Mouse (Mus musculus) liver, postnatal 0 days (tissue): ENCODE data around the gene Gapdh. TPM values are rescaled to one million over a fixed set of nuclear protein-coding genes. Genes with fewer than 3 reads are reported as not detected.

Experiments used
- ATAC-seq: fragments of 200-750 bp; cut with Nextera tagmentation; 2 replicates; pipeline ENCODE4 v1.8.0; 2017; ENCODE audit warnings: mild to moderate bottlenecking, moderate library complexity
- DNase-seq: peaks from one replicate; pipeline ENCODE4 v3.0.0-alpha.2; 2016
- H3K27ac ChIP-seq: fragments of 300-500 bp; sonication (generic); 2 replicates; pipeline ENCODE4 v1.5.1; 2014; ENCODE audit warnings: antibody characterized with exemption, moderate library complexity, mild to moderate bottlenecking, low read depth
- H3K27me3 ChIP-seq: fragments of 300-500 bp; sonication (generic); 2 replicates; pipeline ENCODE4 v1.6.1; 2014; ENCODE audit warnings: low read length, control low read depth, mixed read lengths; ENCODE audit not compliant: insufficient read depth
- H3K36me3 ChIP-seq: fragments of 300-500 bp; sonication (generic); replicated peaks from 2 replicates; pipeline ENCODE4 v1.6.1; 2014; ENCODE audit warnings: mild to moderate bottlenecking, control low read depth, low read length, moderate library complexity, mixed read lengths; ENCODE audit not compliant: insufficient read depth
- H3K4me1 ChIP-seq: fragments of 300-500 bp; sonication (generic); 2 replicates; pipeline ENCODE4 v1.6.1; 2014; ENCODE audit warnings: antibody characterized with exemption, mild to moderate bottlenecking, control low read depth; ENCODE audit not compliant: insufficient read depth
- H3K4me2 ChIP-seq: fragments of 300-500 bp; sonication (generic); 2 replicates; pipeline ENCODE4 v1.6.1; 2014; ENCODE audit warnings: low read depth, mild to moderate bottlenecking, low read length, moderate library complexity, mixed read lengths
- H3K4me3 ChIP-seq: fragments of 300-500 bp; sonication (generic); 2 replicates; pipeline ENCODE4 v1.5.1; 2014; ENCODE audit warnings: low read depth, low read length
- H3K9ac ChIP-seq: fragments of 300-500 bp; sonication (generic); replicated peaks from 2 replicates; pipeline ENCODE4 v1.6.1; 2014; ENCODE audit warnings: mild to moderate bottlenecking, moderate library complexity
- H3K9me3 ChIP-seq: fragments of 300-500 bp; sonication (generic); 2 replicates; pipeline ENCODE4 v1.6.1; 2016; ENCODE audit warnings: mild to moderate bottlenecking, control low read depth, low read length, mixed read lengths
- CTCF ChIP-seq: sonication (generic); IDR thresholded peaks from 2 replicates; pipeline ENCODE4 v1.5.1; 2016; ENCODE audit warnings: antibody characterized with exemption, low read depth
- EP300 ChIP-seq: IDR thresholded peaks from 2 replicates; pipeline ENCODE4 v1.6.1; 2016; ENCODE audit warnings: antibody characterized with exemption, low read depth, mild to moderate bottlenecking
- WGBS: fragments of 180-500 bp; shearing (Covaris S2); extraction: QIAGEN DNeasy Blood & Tissue Kit; methylation state at CpG from one replicate; pipeline ENCODE4 v1.1.7; 2014; ENCODE audit not compliant: insufficient replicate concordance; 5-methylcytosine and 5-hydroxymethylcytosine counted together
- polyA plus RNA-seq: library from polyadenylated mRNA; unstranded; fragments of >200 nt; fragmentation: Nextera tagmentation; extraction: Ambion mirVana; gene quantifications from 2 replicates; pipeline ENCODE4 v1.2.1, GENCODE M21; 2015

The Gapdh gene
- polyA plus RNA-seq, 1 experiment from 2014 or later: 1,565 TPM

DNA sequence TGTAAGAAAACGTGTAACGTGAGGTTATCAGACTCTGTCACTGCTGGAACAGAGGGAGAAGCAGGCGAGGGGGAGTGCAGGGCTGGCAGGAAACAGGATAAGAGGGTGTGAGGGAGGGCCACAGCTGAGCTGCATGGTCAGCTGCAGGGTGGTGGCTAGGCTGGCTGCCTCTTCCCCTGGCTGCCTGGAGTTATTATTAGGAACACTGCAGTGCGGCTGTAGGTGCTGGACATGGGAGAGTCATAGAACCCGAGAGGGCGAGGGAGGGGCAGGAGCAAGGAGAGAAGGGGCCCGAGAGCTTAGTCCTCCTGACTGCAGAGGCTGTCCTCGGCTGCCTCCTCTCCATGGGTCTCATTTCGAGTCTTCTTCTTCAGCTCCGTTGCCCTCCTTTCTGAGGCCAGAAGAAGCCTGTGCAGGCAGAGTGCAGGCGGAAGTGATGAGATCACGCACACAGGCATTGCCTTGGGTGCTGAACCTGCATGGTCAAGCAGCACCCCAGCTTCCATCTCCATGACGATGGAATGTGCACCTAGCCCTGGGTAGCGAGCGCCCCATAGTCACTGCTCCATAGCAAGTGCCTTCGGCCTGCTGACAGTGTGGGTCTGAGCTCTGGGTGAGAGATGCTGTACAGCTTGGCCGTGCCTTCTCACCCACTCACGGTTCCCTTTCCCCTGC, 17.9 kb downstream of the Gapdh start:
- no peak for TF ChIP-seq CTCF

DNA sequence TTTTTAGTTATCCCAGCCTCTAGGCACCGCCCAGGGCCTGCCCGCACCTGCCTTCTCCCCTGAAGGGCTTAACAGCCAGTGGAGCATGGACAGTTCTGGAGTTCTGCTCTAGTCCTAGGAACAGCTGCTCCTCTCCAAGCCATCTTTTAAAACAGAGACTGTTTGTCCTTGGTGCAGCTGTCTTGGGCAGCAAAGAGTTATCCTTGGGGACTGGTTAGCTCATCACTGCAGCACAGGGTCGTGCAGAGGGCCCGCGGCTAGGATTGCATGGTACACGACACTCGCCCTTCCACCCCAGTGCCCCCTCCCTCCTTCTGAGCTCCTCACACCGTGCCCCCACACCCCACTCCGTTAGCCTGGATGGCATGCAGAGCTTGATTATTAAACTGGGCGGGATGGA, 18.9 kb downstream of the Gapdh start:
- peaks cover 15% of the 10 kb centered on the region for H3K36me3 ChIP-seq
- H3K4me1 ChIP-seq: peaks cover 31% of the 10 kb centered on the region
- H3K4me2 ChIP-seq: no peak overlapping the region
- no peak overlapping the region for H3K4me3 ChIP-seq
- TF ChIP-seq EP300 (no peak), CTCF (no peak)
- no peak overlapping the region for H3K9ac ChIP-seq
- no peak overlapping the region for H3K27ac ChIP-seq
- ATAC-seq (no peak), DNase-seq (no peak)
- H3K27me3 ChIP-seq: no peaks in the 10 kb centered on the region
- H3K9me3 ChIP-seq: no peaks in the 10 kb centered on the region
- 74% methylated on average over 10 of the region's 10 CpGs for WGBS

More for the DNA sequence above, 17.9 kb downstream of the Gapdh start:
- Histone ChIP-seq H3K4me1 (peaks cover 35% of the 10 kb centered on the region), H3K27me3 (no peaks in the 10 kb centered on the region), H3K9ac (no peak overlapping the region), H3K36me3 (peaks cover 18% of the 10 kb centered on the region), H3K9me3 (no peaks in the 10 kb centered on the region), H3K27ac (peak overlapping the region; percentile 36), H3K4me3 (no peak overlapping the region), H3K4me2 (peak overlapping the region; percentile 29; the same call in 1 of the 2 replicates)
- ATAC-seq (no peak), DNase-seq (no peak)
- WGBS: 55% methylated on average over 18 of the region's 18 CpGs

DNA sequence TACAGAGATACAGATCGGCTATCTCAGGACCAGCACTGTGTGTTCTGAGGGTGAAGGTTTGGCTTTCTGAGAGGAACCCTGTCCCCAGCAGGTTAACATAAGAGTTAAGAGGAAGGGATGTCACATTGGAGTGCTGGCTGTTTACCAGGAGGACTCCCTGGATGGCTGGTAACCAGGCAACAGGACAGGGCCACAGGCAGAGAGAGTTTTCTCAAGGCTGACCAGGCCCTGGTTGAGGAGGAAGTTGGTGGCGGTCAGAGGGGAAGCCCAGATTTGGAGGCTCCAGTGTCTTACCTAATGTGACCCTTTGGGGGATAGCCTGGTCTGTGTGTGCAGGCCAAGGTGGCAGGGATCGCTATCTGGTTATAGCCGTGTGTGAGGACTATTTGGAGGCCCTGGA, 19.5 kb downstream of the Gapdh start:
- no peak overlapping the region for H3K4me3 ChIP-seq
- no peak overlapping the region for H3K9ac ChIP-seq
- peaks cover 31% of the 10 kb centered on the region for H3K4me1 ChIP-seq

DNA sequence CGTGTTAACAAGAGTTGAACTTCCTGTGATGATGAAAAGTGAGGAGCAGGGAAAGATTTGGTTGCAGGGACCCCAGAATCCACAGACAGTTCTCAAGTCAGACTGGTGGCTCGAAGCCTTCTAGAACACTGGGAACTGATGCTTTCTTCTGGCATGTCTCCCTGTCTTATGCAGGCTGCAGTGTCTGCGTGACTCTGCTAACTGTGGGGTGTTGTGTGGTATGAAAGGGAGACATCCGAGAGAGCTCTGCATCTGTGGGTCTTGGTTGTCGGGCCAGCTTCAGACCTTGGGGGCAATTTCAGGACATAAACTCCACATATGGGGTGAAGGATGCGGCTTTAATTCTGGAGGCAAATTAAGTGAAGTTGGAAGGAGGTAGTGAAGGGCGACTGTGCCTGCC, 20.1 kb downstream of the Gapdh start:
- H3K4me3 ChIP-seq: peak overlapping the region; percentile 92
- peak overlapping the region; percentile 92 for H3K9ac ChIP-seq
- no peaks in the 10 kb centered on the region for H3K9me3 ChIP-seq
- TF ChIP-seq CTCF (no peak), EP300 (no peak)
- H3K4me1 ChIP-seq: peaks cover 31% of the 10 kb centered on the region
- ATAC-seq (no peak), DNase-seq (no peak)
- WGBS: 57% methylated on average over 7 of the region's 7 CpGs
- peaks cover 20% of the 10 kb centered on the region for H3K36me3 ChIP-seq
- peak overlapping the region; percentile 98 for H3K4me2 ChIP-seq
- H3K27ac ChIP-seq: no peak overlapping the region
- H3K27me3 ChIP-seq: no peaks in the 10 kb centered on the region

More for the DNA sequence above, 19.5 kb downstream of the Gapdh start:
- H3K36me3 ChIP-seq: peaks cover 17% of the 10 kb centered on the region
- peak overlapping the region; percentile 98; the same call in 1 of the 2 replicates for H3K4me2 ChIP-seq
- no peak overlapping the region for H3K27ac ChIP-seq
- no peaks in the 10 kb centered on the region for H3K9me3 ChIP-seq
- no peak for ATAC-seq
- TF ChIP-seq CTCF (no peak), EP300 (no peak)
- DNase-seq: no peak
- 65% methylated on average over 4 of the region's 4 CpGs for WGBS
- no peaks in the 10 kb centered on the region for H3K27me3 ChIP-seq

DNA sequence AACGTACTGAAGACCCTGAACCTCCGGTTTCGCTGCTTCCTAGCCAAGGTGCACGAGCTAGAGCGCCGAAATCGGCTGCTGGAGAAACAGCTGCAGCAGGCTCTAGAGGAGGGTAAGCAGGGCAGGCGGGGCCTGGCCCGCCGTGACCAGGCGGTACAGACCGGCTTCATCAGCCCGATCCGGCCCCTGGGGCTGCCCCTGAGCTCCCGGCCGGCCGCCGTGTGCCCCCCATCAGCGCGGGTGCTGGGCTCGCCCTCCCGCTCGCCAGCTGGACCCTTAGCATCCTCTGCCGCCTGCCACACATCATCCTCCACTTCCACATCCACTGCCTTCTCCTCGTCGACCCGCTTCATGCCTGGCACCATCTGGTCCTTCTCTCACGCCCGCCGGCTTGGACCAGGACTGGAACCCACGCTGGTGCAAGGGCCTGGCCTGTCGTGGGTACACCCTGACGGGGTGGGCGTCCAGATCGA, 20.8 kb downstream of the Gapdh start:
- Histone ChIP-seq H3K4me1 (peaks cover 31% of the 10 kb centered on the region), H3K27me3 (no peaks in the 10 kb centered on the region), H3K27ac (peak overlapping the region; percentile 84), H3K4me3 (peak overlapping the region; percentile 92), H3K4me2 (peak overlapping the region; percentile 98), H3K36me3 (peaks cover 26% of the 10 kb centered on the region), H3K9me3 (no peaks in the 10 kb centered on the region), H3K9ac (peak overlapping the region; percentile 92)
- no peak for DNase-seq
- TF ChIP-seq EP300 (no peak), CTCF (no peak)
- ATAC-seq: peak; percentile 72
- WGBS: 3% methylated on average over 35 of the region's 35 CpGs

DNA sequence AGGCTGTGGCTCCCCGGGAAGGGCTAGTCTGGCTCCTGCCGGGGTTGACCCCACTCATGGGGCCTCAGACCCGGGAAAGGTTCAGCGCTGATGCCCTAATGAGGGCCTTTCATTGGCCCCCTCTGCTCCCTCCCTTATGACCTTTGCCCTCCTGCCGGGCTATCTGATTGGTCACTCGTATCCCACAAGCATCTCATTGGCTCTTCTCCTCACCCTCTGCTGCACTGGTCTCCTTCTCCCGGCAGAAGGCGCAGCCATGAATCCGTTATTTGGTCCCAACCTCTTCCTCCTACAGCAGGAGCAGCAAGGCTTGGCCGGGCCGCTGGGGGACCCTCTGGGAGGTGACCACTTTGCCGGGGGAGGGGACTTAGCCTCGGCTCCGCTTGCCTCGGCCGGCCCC, 21.3 kb downstream of the Gapdh start, which contains the start of gene Iffo1:
Iffo1 (plus strand) TSS at position 241 of the 400 bp plus-strand sequence.
- DNase-seq (peak; percentile 90), ATAC-seq (peak; percentile 97)
- Histone ChIP-seq H3K27ac (peak within 1 kb of the TSS; percentile 84), H3K9me3 (no peaks in the 10 kb centered on the region), H3K36me3 (peaks cover 31% of the 10 kb centered on the region), H3K4me2 (peak within 1 kb of the TSS; percentile 98), H3K27me3 (no peaks in the 10 kb centered on the region), H3K4me3 (peak within 1 kb of the TSS; percentile 92), H3K4me1 (peaks cover 31% of the 10 kb centered on the region), H3K9ac (peak within 1 kb of the TSS; percentile 92)
- WGBS: 0% methylated on average over 16 of the region's 16 CpGs
- TF ChIP-seq EP300 (no peak), CTCF (peak; percentile 67)
